In the genomic region with DNA sequence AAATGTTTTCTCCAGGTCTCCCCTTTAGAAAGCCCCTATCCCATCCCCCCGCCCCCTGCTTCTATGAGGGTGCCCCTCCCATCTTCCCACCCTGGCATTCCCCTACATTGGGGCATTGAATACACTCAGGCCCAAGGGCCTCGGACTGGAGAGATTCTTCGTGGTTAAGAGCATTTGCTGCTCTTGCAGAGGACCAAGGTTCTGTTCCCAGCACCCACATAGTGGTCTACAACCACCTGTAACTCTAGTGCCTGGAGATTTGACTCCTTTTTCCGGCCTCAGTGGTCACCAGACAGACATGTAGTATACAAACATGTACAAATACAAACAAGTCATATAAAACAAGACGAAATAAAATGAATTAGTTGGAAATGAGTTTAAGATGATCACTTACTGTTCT, we compare ENCODE assay signal across 27 mouse cellular contexts. TPM values are rescaled to one million over a fixed set of nuclear protein-coding genes. Genes with fewer than 3 reads are reported as not detected.
"Had no signal": no experiment of that assay in that cellular context is flagged by ENCODE, and none has a peak within 500 bp of the region (broad histone marks: within the 10 kb centered on the region; RNA-seq: fewer than 3 reads in every experiment).

No protein-coding gene starts in this region.

- H3K9ac ChIP-seq: embryonic facial prominence, embryonic 12.5 days; embryonic facial prominence, embryonic 13.5 days; embryonic facial prominence, embryonic 15.5 days; forebrain, embryonic 12.5 days; forebrain, embryonic 13.5 days; forebrain, embryonic 15.5 days; forebrain, postnatal 0 days had no signal

- H3K9me3 ChIP-seq: embryonic facial prominence, embryonic 10.5 days; embryonic facial prominence, embryonic 12.5 days; embryonic facial prominence, embryonic 13.5 days; embryonic facial prominence, embryonic 15.5 days; forebrain, embryonic 13.5 days; forebrain, embryonic 15.5 days had no signal

- H3K4me3 ChIP-seq: embryonic facial prominence, embryonic 10.5 days; embryonic facial prominence, embryonic 12.5 days; embryonic facial prominence, embryonic 13.5 days; embryonic facial prominence, embryonic 15.5 days; erythroblast, embryonic 14.5 days; forebrain, embryonic 12.5 days; forebrain, embryonic 13.5 days; forebrain, embryonic 15.5 days; gastrocnemius, adult 2 months; heart, adult 2 months had no signal

- H3K27ac ChIP-seq: embryonic facial prominence, embryonic 10.5 days; embryonic facial prominence, embryonic 12.5 days; embryonic facial prominence, embryonic 13.5 days; embryonic facial prominence, embryonic 15.5 days; forebrain, embryonic 12.5 days; forebrain, embryonic 13.5 days; forebrain, embryonic 15.5 days; gastrocnemius, adult 2 months; heart, adult 2 months had no signal

- H3K27me3 ChIP-seq: embryonic facial prominence, embryonic 12.5 days; embryonic facial prominence, embryonic 13.5 days; embryonic facial prominence, embryonic 15.5 days; forebrain, embryonic 12.5 days; forebrain, embryonic 13.5 days; forebrain, embryonic 15.5 days had no signal

- H3K4me2 ChIP-seq: embryonic facial prominence, embryonic 12.5 days; embryonic facial prominence, embryonic 13.5 days; embryonic facial prominence, embryonic 15.5 days; forebrain, embryonic 12.5 days; forebrain, embryonic 13.5 days; forebrain, embryonic 15.5 days had no signal

- H3K36me3 ChIP-seq: embryonic facial prominence, embryonic 12.5 days; embryonic facial prominence, embryonic 15.5 days had no signal

- ATAC-seq: forebrain, embryonic 13.5 days; forebrain, embryonic 14.5 days; forebrain, embryonic 15.5 days; forebrain, embryonic 16.5 days; forebrain, postnatal 0 days had no signal

- DNase-seq: cerebellum, adult 2 months; cerebellum, adult 8-10 months; cerebellum, adult 9-10 months; cerebellum, adult 9-11 months; cerebellum, postnatal 10 days; cerebellum, postnatal 14 days; cerebellum, postnatal 25 days; cerebellum, postnatal 36 days; embryo, embryonic 11 days; forebrain, postnatal 0 days; gastrocnemius, adult 2 months; gastrocnemius, postnatal 10 days; gastrocnemius, postnatal 14 days; gastrocnemius, postnatal 25 days; gastrocnemius, postnatal 36 days; heart, adult 18-20 months; heart, adult 2 months had no signal

RNA-seq across cellular contexts. Expression of a gene that starts 45.9 kb away (rescaled TPM):
- polyA plus RNA-seq: erythroblast, embryonic 14.5 days had no signal
